Mouse (Mus musculus) limb, embryonic 10.5 days (tissue): ENCODE measurements around the gene Oas1d. TPM values are rescaled to one million over a fixed set of nuclear protein-coding genes. Genes with fewer than 3 reads are reported as not detected.
A peak's percentile ranks its signal among the peaks of the same experiment; 100 is the strongest.
"Not testable (repeated sequence)": the region's sequence is repeated elsewhere in the genome, so short reads cannot be mapped to it uniquely, and the experiment has no call there.

Experiments used
- DNase-seq: peaks from one replicate; pipeline ENCODE4 v3.0.0-alpha.2; 2017; ENCODE audit warnings: low spot score
- H3K27ac ChIP-seq: fragments of 300-500 bp; sonication (generic); 2 replicates; pipeline ENCODE4 v1.5.1; 2016; ENCODE audit warnings: mild to moderate bottlenecking
- H3K27me3 ChIP-seq: fragments of 300-500 bp; sonication (generic); 2 replicates; pipeline ENCODE4 v1.6.1; 2016; ENCODE audit warnings: low read depth, mild to moderate bottlenecking; ENCODE audit not compliant: poor library complexity, severe bottlenecking
- H3K36me3 ChIP-seq: fragments of 300-500 bp; sonication (generic); 2 replicates; pipeline ENCODE4 v1.6.1; 2016; ENCODE audit warnings: mild to moderate bottlenecking, moderate library complexity
- H3K4me1 ChIP-seq: fragments of 300-500 bp; sonication (generic); 2 replicates; pipeline ENCODE4 v1.6.1; 2016
- H3K4me3 ChIP-seq: fragments of 300-500 bp; sonication (generic); 2 replicates; pipeline ENCODE4 v1.5.1; 2016; ENCODE audit warnings: mild to moderate bottlenecking, moderate library complexity
- H3K9me3 ChIP-seq: fragments of 300-500 bp; sonication (generic); replicated peaks from 2 replicates; pipeline ENCODE4 v1.6.1; 2016; ENCODE audit warnings: mild to moderate bottlenecking
- WGBS: fragments of 180-500 bp; shearing (Covaris S2); methylation state at CpG from one replicate; pipeline ENCODE4 v1.1.7; 2016; 5-methylcytosine and 5-hydroxymethylcytosine counted together
- polyA plus RNA-seq: library from polyadenylated mRNA; unstranded; fragments of >200 nt; fragmentation: Nextera tagmentation; extraction: Ambion mirVana; gene quantifications from 2 replicates; pipeline ENCODE4 v1.2.1, GENCODE M21; 2016

Gene Oas1d
- polyA plus RNA-seq, result not detected in 2 replicates

DNA sequence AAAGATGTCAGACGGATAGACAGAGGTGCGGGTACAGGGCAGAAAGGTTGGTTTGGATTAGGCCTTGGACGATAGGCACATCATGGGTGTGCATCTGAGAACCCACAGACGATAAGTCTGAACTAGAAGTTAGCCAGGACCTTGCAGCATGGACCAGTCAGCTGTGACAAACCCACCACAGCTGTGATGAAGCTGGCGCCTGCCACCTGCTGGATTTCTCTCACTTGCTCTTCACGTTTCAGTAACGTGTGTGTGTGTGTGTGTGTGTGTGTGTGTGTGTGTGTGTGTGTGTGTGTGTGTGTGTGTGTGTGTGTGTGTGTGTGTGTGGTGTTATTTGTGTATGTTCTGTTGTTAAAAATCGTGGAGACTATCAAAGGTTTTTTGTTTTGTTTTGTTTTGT is at the start of gene Oas1d:
Oas1d (plus strand) TSS at position 333 of the 400 bp plus-strand sequence.
- not testable (repeated sequence) for H3K27ac ChIP-seq, H3K36me3 ChIP-seq, DNase-seq, H3K9me3 ChIP-seq, H3K4me1 ChIP-seq, H3K27me3 ChIP-seq, H3K4me3 ChIP-seq
- WGBS, result 51% methylated on average over 8 of the region's 8 CpGs

DNA sequence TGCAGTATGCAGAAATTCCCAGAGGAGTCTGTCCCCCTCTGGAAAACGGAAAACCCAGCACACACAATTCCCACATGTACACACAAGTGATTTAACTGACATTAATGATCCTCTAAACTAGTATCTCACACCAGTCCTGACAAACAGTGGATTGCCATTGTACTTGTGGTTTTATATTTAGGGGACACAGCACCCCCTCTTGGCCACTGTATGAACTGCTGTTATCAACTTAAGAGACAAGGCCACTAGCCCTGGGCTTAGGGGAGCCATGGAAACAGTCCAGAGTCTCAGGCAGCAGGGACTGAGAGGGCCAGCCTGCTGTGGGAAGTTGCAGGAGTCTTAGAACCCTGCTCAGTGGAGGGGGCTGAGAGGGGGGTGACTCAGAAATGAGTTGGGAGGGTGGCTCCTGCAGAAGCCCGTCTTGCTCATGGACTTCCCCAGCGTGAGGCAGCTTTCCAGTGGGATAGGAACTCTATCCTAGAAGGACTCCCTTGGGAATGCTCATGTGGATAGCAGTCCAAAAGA is 48.9 kb upstream of the Oas1d start:
- H3K27ac ChIP-seq, result no peak overlapping the region
- no peaks in the 10 kb centered on the region for H3K27me3 ChIP-seq
- H3K4me1 ChIP-seq, result no peaks in the 10 kb centered on the region
- H3K9me3 ChIP-seq, result no peaks in the 10 kb centered on the region
- WGBS, result 73% methylated on average over 3 of the region's 3 CpGs
- no peak overlapping the region for H3K4me3 ChIP-seq
- no peak for DNase-seq
- H3K36me3 ChIP-seq, result no peaks in the 10 kb centered on the region

DNA sequence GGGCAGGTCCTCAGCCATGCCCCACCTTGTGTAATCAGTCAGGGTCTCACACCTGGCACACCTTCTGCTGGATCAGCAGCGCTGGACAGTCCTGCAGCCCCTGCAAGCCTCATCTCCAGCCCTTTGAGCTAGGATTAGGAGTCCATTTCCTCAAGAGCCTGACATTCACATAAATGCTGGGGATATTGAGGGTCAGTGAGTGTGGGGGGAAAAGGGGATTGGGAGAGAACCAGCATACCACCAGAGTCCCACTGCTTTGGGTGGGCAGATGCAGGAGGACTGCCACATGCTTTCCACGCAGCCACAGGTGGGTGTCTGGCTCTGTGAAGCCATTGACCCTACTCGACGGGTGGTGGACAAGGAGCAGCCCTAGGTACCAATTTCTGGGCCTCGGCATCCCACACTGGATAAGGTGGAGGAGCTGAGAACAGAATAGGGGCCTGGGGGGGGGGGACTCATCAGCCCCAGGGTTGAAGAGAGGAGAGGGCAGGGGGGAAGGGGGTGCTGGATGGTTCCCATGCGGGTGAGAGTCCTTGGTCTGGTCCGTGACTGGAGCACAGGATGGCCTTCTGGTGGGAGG is 44.8 kb upstream of the Oas1d start:
- Histone ChIP-seq H3K9me3 (no peaks in the 10 kb centered on the region), H3K4me1 (no peaks in the 10 kb centered on the region), H3K27ac (no peak overlapping the region), H3K36me3 (no peaks in the 10 kb centered on the region), H3K4me3 (no peak overlapping the region), H3K27me3 (no peaks in the 10 kb centered on the region)
- WGBS, result 91% methylated on average over 7 of the region's 7 CpGs
- no peak for DNase-seq

DNA sequence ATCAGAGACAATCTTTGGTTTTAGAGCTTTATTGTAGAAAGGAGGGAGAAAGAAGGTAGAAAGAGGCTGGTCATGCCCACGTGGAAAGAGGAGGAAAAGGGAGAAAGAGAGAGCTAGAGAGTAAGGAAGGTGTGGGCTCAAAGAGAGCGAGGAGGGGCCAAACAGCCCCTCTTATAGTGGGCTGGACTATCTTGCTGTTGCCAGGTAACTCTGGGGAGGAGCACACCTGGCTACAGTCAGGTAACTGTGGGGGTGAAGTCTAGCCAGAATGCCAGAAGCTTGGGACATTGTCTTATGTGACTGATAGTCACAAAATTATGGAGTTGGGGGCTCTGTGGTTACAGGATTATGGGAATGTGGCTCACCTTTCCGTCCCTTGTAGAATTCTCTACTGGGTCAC is 44.3 kb upstream of the Oas1d start:
- Histone ChIP-seq H3K9me3 (no peaks in the 10 kb centered on the region), H3K27me3 (no peaks in the 10 kb centered on the region), H3K36me3 (no peaks in the 10 kb centered on the region), H3K4me3 (no peak overlapping the region), H3K4me1 (no peaks in the 10 kb centered on the region), H3K27ac (no peak overlapping the region)
- 75% methylated on average over 3 of the region's 3 CpGs for WGBS
- DNase-seq, result no peak

DNA sequence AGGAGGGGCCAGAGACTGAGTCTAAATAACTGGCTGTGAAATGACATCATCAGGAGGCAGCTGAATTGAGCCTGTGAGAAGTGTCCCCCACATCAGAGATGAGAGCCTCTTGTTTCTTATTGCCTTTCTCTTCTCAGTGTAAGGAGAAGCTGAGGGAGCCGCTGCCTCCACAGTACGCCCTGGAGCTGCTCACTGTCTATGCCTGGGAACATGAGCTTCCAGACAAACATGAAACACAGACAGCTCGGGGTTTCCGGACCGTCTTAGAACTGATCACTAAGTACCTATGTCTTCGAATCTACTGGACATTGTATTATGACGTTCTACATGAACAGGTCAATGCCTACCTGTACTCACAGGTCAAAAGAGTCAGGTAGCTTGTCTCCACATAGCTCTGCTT is 43.6 kb upstream of the Oas1d start:
- H3K27ac ChIP-seq, result no peak overlapping the region
- H3K27me3 ChIP-seq, result no peaks in the 10 kb centered on the region
- H3K4me1 ChIP-seq, result no peaks in the 10 kb centered on the region
- WGBS, result 86% methylated on average over 7 of the region's 7 CpGs
- H3K9me3 ChIP-seq, result no peaks in the 10 kb centered on the region
- H3K36me3 ChIP-seq, result no peaks in the 10 kb centered on the region
- no peak overlapping the region for H3K4me3 ChIP-seq
- no peak for DNase-seq

DNA sequence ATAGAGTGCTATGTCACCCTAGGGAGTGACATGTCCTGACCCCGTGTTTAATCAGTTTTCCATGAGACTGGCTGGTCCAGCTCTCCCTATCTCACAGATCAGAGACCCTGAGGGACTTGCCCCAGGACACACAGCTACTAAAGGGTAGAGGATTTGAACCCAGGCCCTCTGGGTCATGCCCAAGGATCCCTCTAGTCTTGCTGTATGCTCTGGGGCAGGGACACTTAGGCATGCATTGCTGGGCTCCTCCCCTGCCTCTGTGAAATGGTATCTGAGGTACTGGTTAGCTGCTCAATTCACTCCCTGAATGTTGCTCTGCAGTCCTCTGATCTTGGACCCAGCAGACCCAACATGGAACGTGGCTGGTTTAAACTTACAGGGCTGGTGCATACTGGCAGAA is 42.9 kb upstream of the Oas1d start:
- Histone ChIP-seq H3K36me3 (no peaks in the 10 kb centered on the region), H3K27me3 (no peaks in the 10 kb centered on the region), H3K27ac (no peak overlapping the region), H3K4me3 (no peak overlapping the region), H3K9me3 (no peaks in the 10 kb centered on the region), H3K4me1 (no peaks in the 10 kb centered on the region)
- 68% methylated on average over 2 of the region's 2 CpGs for WGBS
- no peak for DNase-seq

DNA sequence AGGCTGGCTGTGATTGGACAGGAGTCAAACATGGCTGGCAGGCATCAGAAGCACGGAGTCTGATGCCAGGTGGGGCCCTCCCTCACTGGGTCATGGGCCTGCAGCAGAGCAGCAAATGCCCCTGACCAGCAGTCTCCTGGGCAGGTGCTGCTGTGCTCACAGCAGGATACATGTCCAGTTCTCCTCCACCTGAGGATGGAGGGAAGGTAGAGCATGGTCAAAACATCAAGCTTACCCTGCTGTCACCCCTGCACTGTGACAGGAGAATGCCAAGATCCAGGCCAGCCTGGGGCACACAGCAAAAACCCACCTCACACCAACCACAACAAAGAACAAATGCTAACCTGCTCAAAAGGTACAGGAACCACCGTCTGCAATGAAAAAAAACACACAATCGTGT is 37.5 kb upstream of the Oas1d start:
- 81% methylated on average over 2 of the region's 3 CpGs for WGBS
- not testable (repeated sequence) for H3K9me3 ChIP-seq

DNA sequence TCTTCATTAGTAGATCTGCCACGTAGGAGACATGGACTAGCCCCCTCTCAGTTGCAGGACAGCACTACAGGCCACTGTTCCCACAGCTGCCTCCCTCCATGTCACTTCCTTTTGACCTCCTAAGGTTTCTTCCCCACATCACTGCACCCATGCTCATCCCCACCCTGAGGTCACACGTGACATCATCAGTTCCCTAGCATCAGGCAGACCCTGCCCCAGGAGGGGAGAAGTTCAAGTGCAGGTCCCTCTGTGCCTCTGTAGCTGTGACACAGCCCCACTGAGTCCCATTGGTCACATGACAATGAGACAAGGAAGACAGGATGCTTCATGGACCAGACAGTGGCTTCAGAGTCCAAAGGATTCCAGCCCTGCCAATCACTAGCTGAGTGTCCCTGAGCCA is 36.9 kb upstream of the Oas1d start:
- not testable (repeated sequence) for H3K27me3 ChIP-seq, H3K4me3 ChIP-seq, H3K4me1 ChIP-seq, H3K36me3 ChIP-seq, DNase-seq, H3K9me3 ChIP-seq, H3K27ac ChIP-seq
- WGBS, result 84% methylated on average over 2 of the region's 2 CpGs

More for the DNA sequence above, 37.5 kb upstream of the Oas1d start:
- H3K4me1 ChIP-seq, H3K27ac ChIP-seq, H3K27me3 ChIP-seq, H3K36me3 ChIP-seq, DNase-seq, H3K4me3 ChIP-seq: not testable (repeated sequence)

DNA sequence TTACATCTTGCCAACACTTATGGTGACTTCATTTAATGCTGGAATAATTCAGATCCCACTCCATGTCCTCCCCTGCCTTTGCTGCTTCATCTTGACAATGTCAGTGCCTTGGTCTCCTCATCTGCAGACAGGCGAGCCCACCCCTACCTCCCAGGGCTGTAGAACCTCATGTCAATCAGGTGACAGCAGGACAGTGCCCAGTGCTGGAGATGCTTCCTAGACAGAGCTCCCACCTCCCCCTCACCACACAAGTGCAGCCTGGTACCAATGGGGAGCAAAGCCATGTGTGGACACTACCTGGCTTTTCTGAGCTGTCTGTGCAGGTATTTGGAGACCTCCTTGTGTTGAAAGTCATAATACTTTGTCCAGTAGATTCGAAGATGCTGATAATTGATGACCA is 35.5 kb upstream of the Oas1d start:
- H3K4me3 ChIP-seq, H3K27ac ChIP-seq, H3K27me3 ChIP-seq, DNase-seq, H3K9me3 ChIP-seq, H3K4me1 ChIP-seq, H3K36me3 ChIP-seq: not testable (repeated sequence)
- WGBS, result 62% methylated on average over 2 of the region's 2 CpGs

DNA sequence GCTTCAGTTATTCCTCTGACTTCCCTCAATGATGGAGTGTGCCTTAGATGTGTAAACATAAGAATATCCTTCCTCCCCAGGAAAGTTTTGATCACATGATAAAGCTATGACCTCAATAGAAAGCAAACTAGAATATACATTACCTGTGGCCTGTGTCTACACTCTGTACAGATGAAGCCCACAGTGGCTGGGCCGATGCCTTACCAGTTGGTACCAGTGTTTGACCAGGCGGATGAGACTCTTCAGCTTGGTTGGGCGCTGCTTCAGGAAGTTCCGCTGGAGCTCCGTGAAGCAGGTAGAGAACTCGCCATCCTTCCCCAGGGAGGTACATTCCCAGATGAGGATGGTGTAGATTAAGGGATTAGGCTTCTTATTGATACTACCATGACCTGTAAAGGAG is 32.7 kb upstream of the Oas1d start:
- DNase-seq, result not testable (repeated sequence)

DNA sequence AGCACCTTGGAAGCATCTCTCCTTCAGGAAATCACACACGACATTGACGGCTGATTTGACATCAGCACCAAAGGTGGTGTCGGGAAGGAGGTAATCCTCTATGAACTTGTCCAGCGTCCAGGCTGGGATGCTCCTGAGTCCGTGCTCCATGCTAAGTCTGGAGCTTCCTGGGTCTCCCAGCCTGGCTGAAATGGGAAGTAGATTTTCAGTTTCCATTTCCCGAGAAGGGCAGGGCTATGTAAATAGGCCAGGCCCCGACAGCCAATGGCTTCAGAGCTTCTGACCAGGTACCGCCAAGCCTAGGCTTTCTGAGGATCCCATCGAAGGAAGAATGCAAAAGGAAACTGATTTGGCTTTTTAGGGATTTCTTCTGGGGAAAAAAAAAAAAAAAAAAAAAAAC is 26.9 kb upstream of the Oas1d start, which contains the start of gene Oas1g:
Oas1g (minus strand) TSS at position 201 of the 400 bp plus-strand sequence.
- not testable (repeated sequence) for H3K9me3 ChIP-seq, H3K27ac ChIP-seq, H3K4me1 ChIP-seq, H3K36me3 ChIP-seq, DNase-seq, H3K4me3 ChIP-seq
- H3K27me3 ChIP-seq, result peaks cover 12% of the 10 kb centered on the region; the same call in 1 of the 2 replicates
- WGBS, result 27% methylated on average over 6 of the region's 9 CpGs

More for the DNA sequence above, 32.7 kb upstream of the Oas1d start:
- H3K27me3 ChIP-seq, H3K4me3 ChIP-seq, H3K4me1 ChIP-seq, H3K36me3 ChIP-seq, H3K27ac ChIP-seq, H3K9me3 ChIP-seq: not testable (repeated sequence)
- 94% methylated on average over 6 of the region's 6 CpGs for WGBS

DNA sequence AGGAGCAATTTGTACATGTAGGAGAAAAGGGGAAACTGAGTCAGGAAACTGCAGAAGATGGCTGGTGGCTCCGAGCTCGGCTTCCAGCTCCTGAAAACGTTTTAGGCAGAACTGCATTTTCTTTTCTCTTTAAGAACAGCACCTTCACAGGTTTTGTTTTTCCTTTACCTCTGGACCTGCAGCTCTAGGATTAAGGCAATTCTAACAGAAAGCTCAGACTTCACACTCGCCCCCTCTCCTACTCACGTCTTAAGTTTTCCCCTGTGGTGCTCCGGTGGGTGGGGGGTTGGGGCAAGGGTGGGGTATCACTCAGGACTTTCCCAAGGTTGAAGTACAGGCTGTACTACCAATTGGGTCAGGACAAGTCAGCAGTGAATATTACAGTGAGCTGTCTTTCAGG is 26.5 kb upstream of the Oas1d start:
- Histone ChIP-seq H3K9me3 (no peaks in the 10 kb centered on the region), H3K27ac (no peak overlapping the region), H3K27me3 (peaks cover 12% of the 10 kb centered on the region; the same call in 1 of the 2 replicates), H3K36me3 (no peaks in the 10 kb centered on the region), H3K4me1 (no peaks in the 10 kb centered on the region), H3K4me3 (no peak overlapping the region)
- WGBS, result 45% methylated on average over 6 of the region's 6 CpGs
- peak; percentile 10 for DNase-seq

DNA sequence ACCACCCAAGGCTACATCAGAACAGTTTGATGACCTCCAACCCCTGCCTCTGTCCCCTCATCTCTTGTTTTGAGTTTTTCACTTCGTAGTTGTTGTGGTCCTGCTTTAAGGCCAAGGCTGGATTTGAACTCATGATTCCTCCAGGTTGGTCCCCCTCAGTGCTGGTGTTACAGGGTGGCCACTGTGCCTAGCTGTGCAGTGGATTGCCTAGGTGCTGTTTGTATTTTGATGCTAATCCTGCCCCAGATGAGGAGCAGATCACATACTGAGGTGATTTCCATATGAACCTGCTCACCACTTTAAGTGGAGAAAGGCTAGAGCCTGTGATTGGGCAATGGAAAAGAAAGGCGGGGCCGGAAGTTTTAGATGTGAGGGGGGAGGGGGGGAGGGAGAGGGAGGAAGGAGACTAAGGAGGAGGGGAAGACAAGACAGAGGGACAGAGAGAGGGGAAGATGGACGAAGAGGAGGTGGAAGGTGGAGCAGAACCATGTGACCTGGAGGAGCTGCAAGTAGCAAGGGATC is 26.0 kb upstream of the Oas1d start:
- H3K4me3 ChIP-seq, H3K4me1 ChIP-seq, H3K36me3 ChIP-seq, DNase-seq, H3K27ac ChIP-seq, H3K9me3 ChIP-seq: not testable (repeated sequence)
- 35% methylated on average over 4 of the region's 4 CpGs for WGBS
- peaks cover 12% of the 10 kb centered on the region; the same call in 1 of the 2 replicates for H3K27me3 ChIP-seq

DNA sequence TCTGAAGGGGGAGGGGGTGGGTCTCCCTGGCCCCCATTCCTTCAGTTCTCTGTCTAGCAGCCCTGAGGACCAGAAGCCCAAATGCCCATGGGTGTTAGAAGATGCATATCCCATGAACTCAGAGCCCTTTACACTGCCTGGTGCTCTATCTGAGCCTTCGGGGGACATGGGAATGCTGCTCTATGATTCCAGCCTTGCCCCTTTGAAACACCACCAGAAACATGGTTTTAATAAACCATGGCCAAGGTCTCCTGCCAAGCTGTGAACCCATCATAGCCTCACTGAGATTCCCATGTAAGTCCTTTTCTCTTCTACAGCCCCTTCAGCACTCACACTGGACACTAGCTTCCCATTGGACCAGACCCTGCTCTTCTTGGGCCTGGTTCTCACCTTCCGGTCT is 24.3 kb upstream of the Oas1d start:
- no peak overlapping the region for H3K27ac ChIP-seq
- no peak for DNase-seq
- H3K27me3 ChIP-seq, result peaks cover 12% of the 10 kb centered on the region; the same call in 1 of the 2 replicates
- no peaks in the 10 kb centered on the region for H3K9me3 ChIP-seq
- WGBS, result 83% methylated on average over 2 of the region's 2 CpGs
- H3K36me3 ChIP-seq, result no peaks in the 10 kb centered on the region
- H3K4me1 ChIP-seq, result no peaks in the 10 kb centered on the region
- H3K4me3 ChIP-seq, result no peak overlapping the region
